Mouse (Mus musculus): ENCODE results near the gene Ksr1. TPM values are rescaled to one million over a fixed set of nuclear protein-coding genes. Genes with fewer than 3 reads are reported as not detected.

The Ksr1 gene
- total and polyA plus RNA-seq, 2 experiments from 2014 or later, result 3.2 to 33.7 TPM

- ATAC-seq (ENCODE audit: low FRiP score) (no peak), DNase-seq (ENCODE audit: low spot score) (no peak)
- Histone ChIP-seq H3K4me3 (ENCODE audit: low read depth, low read length) (no peak overlapping the region), H3K36me3 (ENCODE audit: insufficient read depth, low read length) (no peaks in the 10 kb centered on the region), H3K9ac (replicated peaks; ENCODE audit: low read length, poor library complexity, severe bottlenecking) (no peak overlapping the region), H3K9me3 (ENCODE audit: low read length) (no peaks in the 10 kb centered on the region), H3K4me1 (ENCODE audit: insufficient read depth, low read length) (0 out of 2 replicates have a peak, but pooled peaks cover 4% of the 10 kb centered on the region), H3K27me3 (ENCODE audit: insufficient read depth, low read length) (no peaks in the 10 kb centered on the region), H3K4me2 (ENCODE audit: low read depth, low read length, poor library complexity, severe bottlenecking) (no peak overlapping the region), H3K27ac (ENCODE audit: low read depth, low read length) (no peak overlapping the region)
- no peak for TF ChIP-seq CTCF (IDR thresholded peaks at IDR 0.05)
- 91% methylated on average over 7 of the region's 7 CpGs for WGBS
These were observed 18.0 kb downstream of the Ksr1 start for GRCm38 (mm10) chr11:79128233-79128632.

GRCm38 (mm10) chr11:79126963-79127362, 19.2 kb downstream of the Ksr1 start:
- H3K4me3 ChIP-seq (ENCODE audit: low read depth, low read length), result no peak overlapping the region
- TF ChIP-seq CTCF (IDR thresholded peaks at IDR 0.05), result no peak
- no peaks in the 10 kb centered on the region for H3K27me3 ChIP-seq (ENCODE audit: insufficient read depth, low read length)
- H3K9ac ChIP-seq (replicated peaks; ENCODE audit: low read length, poor library complexity, severe bottlenecking), result no peak overlapping the region
- no peaks in the 10 kb centered on the region for H3K9me3 ChIP-seq (ENCODE audit: low read length)
- no peak overlapping the region for H3K4me2 ChIP-seq (ENCODE audit: low read depth, low read length, poor library complexity, severe bottlenecking)
- 0 out of 2 replicates have a peak, but pooled peaks cover 4% of the 10 kb centered on the region for H3K4me1 ChIP-seq (ENCODE audit: insufficient read depth, low read length)
- DNase-seq (ENCODE audit: low spot score) (no peak), ATAC-seq (ENCODE audit: low FRiP score) (no peak)
- H3K27ac ChIP-seq (ENCODE audit: low read depth, low read length), result no peak overlapping the region
- H3K36me3 ChIP-seq (ENCODE audit: insufficient read depth, low read length), result no peaks in the 10 kb centered on the region
- 85% methylated on average over 3 of the region's 3 CpGs for WGBS

- Histone ChIP-seq H3K9me3 (ENCODE audit: low read length) (no peaks in the 10 kb centered on the region), H3K27ac (ENCODE audit: low read depth, low read length) (no peak overlapping the region), H3K4me2 (ENCODE audit: low read depth, low read length, poor library complexity, severe bottlenecking) (no peak overlapping the region), H3K4me3 (ENCODE audit: low read depth, low read length) (no peak overlapping the region), H3K27me3 (ENCODE audit: insufficient read depth, low read length) (no peaks in the 10 kb centered on the region), H3K36me3 (ENCODE audit: insufficient read depth, low read length) (no peaks in the 10 kb centered on the region), H3K4me1 (ENCODE audit: insufficient read depth, low read length) (0 out of 2 replicates have a peak, but pooled peaks cover 4% of the 10 kb centered on the region), H3K9ac (replicated peaks; ENCODE audit: low read length, poor library complexity, severe bottlenecking) (no peak overlapping the region)
- DNase-seq (ENCODE audit: low spot score) (no peak), ATAC-seq (ENCODE audit: low FRiP score) (no peak)
- 88% methylated on average over 8 of the region's 8 CpGs for WGBS
- no peak for TF ChIP-seq CTCF (IDR thresholded peaks at IDR 0.05)
These were observed 20.4 kb downstream of the Ksr1 start for GRCm38 (mm10) chr11:79125775-79126174.

DNA sequence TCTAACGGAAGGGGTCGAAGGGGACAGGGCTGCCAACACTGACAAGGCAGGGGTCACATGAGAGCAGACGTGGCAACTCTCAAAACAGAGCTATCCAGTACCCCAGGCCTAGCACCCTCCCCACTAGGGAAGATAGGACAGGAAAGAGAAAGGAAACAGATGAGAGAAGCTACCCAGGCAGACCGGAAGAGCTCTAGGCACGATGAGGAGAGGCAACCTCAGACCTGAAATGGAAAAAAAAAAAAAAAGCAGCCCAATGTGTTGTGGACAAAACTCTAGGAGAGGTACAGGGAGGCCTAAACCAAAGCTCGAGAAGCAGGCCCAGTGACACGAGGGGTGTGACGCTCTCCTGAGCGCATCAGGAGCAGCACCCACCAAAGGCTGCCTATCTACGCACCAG, 23.7 kb downstream of the Ksr1 start:
- WGBS, result 88% methylated on average over 10 of the region's 10 CpGs
- Histone ChIP-seq H3K27me3 (ENCODE audit: insufficient read depth, low read length) (no peaks in the 10 kb centered on the region), H3K4me2 (ENCODE audit: low read depth, low read length, poor library complexity, severe bottlenecking) (no peak overlapping the region), H3K4me3 (ENCODE audit: low read depth, low read length) (no peak overlapping the region), H3K27ac (ENCODE audit: low read depth, low read length) (no peak overlapping the region), H3K36me3 (ENCODE audit: insufficient read depth, low read length) (no peaks in the 10 kb centered on the region), H3K9me3 (ENCODE audit: low read length) (no peaks in the 10 kb centered on the region), H3K4me1 (ENCODE audit: insufficient read depth, low read length) (no peaks in the 10 kb centered on the region), H3K9ac (replicated peaks; ENCODE audit: low read length, poor library complexity, severe bottlenecking) (no peak overlapping the region)
- ATAC-seq (ENCODE audit: low FRiP score), result no peak
- no peak for TF ChIP-seq CTCF (IDR thresholded peaks at IDR 0.05)
- no peak for DNase-seq (ENCODE audit: low spot score)

- no peak for DNase-seq (ENCODE audit: low spot score)
- no peak for TF ChIP-seq CTCF (IDR thresholded peaks at IDR 0.05)
These were observed 26.1 kb downstream of the Ksr1 start for GRCm38 (mm10) chr11:79120087-79120486.

DNA sequence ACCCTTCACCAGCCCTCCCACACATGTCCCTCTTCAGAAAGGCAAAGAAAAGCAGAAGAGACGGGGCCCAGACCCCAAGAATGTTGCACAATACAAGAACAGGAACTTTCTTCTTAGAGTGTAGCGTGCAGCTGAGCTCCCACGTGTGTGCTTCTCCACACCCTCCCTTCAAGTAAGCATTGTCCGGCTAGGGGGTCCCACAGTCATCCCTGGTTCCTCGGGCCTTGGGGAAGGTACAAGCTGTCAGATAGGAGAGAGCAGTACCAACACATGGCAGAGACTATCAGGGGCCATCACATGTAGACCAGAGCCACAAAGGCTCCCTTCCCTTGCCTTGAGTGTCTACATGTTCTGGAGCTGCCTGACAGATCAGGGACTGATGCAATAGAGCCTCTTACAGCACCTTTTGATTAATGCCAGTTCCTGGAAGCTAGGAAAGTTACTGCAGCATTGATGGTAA, 27.3 kb downstream of the Ksr1 start:
- DNase-seq (ENCODE audit: low spot score) (no peak), ATAC-seq (ENCODE audit: low FRiP score) (no peak)
- Histone ChIP-seq H3K36me3 (ENCODE audit: insufficient read depth, low read length) (no peaks in the 10 kb centered on the region), H3K4me1 (ENCODE audit: insufficient read depth, low read length) (no peaks in the 10 kb centered on the region), H3K9me3 (ENCODE audit: low read length) (no peaks in the 10 kb centered on the region), H3K27ac (ENCODE audit: low read depth, low read length) (no peak overlapping the region), H3K4me2 (ENCODE audit: low read depth, low read length, poor library complexity, severe bottlenecking) (no peak overlapping the region), H3K9ac (replicated peaks; ENCODE audit: low read length, poor library complexity, severe bottlenecking) (no peak overlapping the region), H3K27me3 (ENCODE audit: insufficient read depth, low read length) (no peaks in the 10 kb centered on the region), H3K4me3 (ENCODE audit: low read depth, low read length) (no peak overlapping the region)
- TF ChIP-seq CTCF (IDR thresholded peaks at IDR 0.05), result no peak
- 68% methylated on average over 5 of the region's 5 CpGs for WGBS

More at GRCm38 (mm10) chr11:79120087-79120486, 26.1 kb downstream of the Ksr1 start:
- Histone ChIP-seq H3K4me1 (ENCODE audit: insufficient read depth, low read length) (no peaks in the 10 kb centered on the region), H3K4me2 (ENCODE audit: low read depth, low read length, poor library complexity, severe bottlenecking) (no peak overlapping the region), H3K4me3 (ENCODE audit: low read depth, low read length) (no peak overlapping the region), H3K9me3 (ENCODE audit: low read length) (no peaks in the 10 kb centered on the region), H3K9ac (replicated peaks; ENCODE audit: low read length, poor library complexity, severe bottlenecking) (no peak overlapping the region), H3K36me3 (ENCODE audit: insufficient read depth, low read length) (no peaks in the 10 kb centered on the region), H3K27me3 (ENCODE audit: insufficient read depth, low read length) (no peaks in the 10 kb centered on the region), H3K27ac (ENCODE audit: low read depth, low read length) (no peak overlapping the region)
- no peak for ATAC-seq (ENCODE audit: low FRiP score)
- WGBS, result 75% methylated on average over 3 of the region's 3 CpGs

Data from midbrain, postnatal 0 days (tissue).